Mouse (Mus musculus) forebrain, embryonic 14.5 days (tissue): ENCODE measurements at regions not wholly inside any gene's neighbourhood (a gene's known extent, or its start where the extent isn't known, plus 50 kb on each side); places are given as distances from the start of the nearest gene placed in this dataset.
"Not testable (repeated sequence)": the region's sequence is repeated elsewhere in the genome, so short reads cannot be mapped to it uniquely, and the experiment has no call there.

Source experiments
- ATAC-seq: fragments of 200-750 bp; cut with Nextera tagmentation; 2 replicates; pipeline ENCODE4 v1.8.0; 2017; ENCODE audit warnings: mild to moderate bottlenecking, moderate library complexity
- DNase-seq: peaks from one replicate; pipeline ENCODE4 v3.0.0-alpha.2; 2015; ENCODE audit warnings: low spot score
- H3K27ac ChIP-seq: fragments of 300-500 bp; sonication (generic); 2 replicates; pipeline ENCODE4 v1.5.1; 2014; ENCODE audit warnings: low read depth, mild to moderate bottlenecking, control low read depth, low read length, moderate library complexity
- H3K27me3 ChIP-seq: fragments of 300-500 bp; sonication (generic); replicated peaks from 2 replicates; pipeline ENCODE4 v1.6.1; 2014; ENCODE audit warnings: low read length, control low read depth, mixed read lengths; ENCODE audit not compliant: control insufficient read depth, insufficient read depth
- H3K36me3 ChIP-seq: fragments of 300-500 bp; sonication (generic); 2 replicates; pipeline ENCODE4 v1.6.1; 2014; ENCODE audit warnings: low read length, control low read depth; ENCODE audit not compliant: control insufficient read depth, insufficient read depth
- H3K4me1 ChIP-seq: fragments of 300-500 bp; sonication (generic); 2 replicates; pipeline ENCODE4 v1.6.1; 2014; ENCODE audit warnings: antibody characterized with exemption, low read length, control low read depth; ENCODE audit not compliant: control insufficient read depth, insufficient read depth
- H3K4me2 ChIP-seq: fragments of 300-500 bp; sonication (generic); 2 replicates; pipeline ENCODE4 v1.6.1; 2014; ENCODE audit warnings: mild to moderate bottlenecking, control low read depth, low read length
- H3K4me3 ChIP-seq: fragments of 300-500 bp; sonication (generic); 2 replicates; pipeline ENCODE4 v1.5.1; 2014; ENCODE audit warnings: low read depth, low read length, control low read depth
- H3K9ac ChIP-seq: fragments of 300-500 bp; sonication (generic); 2 replicates; pipeline ENCODE4 v1.6.1; 2014; ENCODE audit warnings: mild to moderate bottlenecking, low read length, control low read depth, moderate library complexity
- H3K9me3 ChIP-seq: fragments of 300-500 bp; sonication (generic); replicated peaks from 2 replicates; pipeline ENCODE4 v1.6.1; 2016; ENCODE audit warnings: low read length, control low read depth, mixed read lengths; ENCODE audit not compliant: control insufficient read depth
- WGBS: fragments of 180-500 bp; shearing (Covaris S2); extraction: QIAGEN DNeasy Blood & Tissue Kit; methylation state at CpG from one replicate; pipeline ENCODE4 v1.1.7; 2014; 5-methylcytosine and 5-hydroxymethylcytosine counted together

GRCm38 (mm10) chr10:50370611-50371010 is 221.9 kb upstream of the Ascc3 start:
- peak; percentile 84 for ATAC-seq
- Histone ChIP-seq H3K36me3 (no peaks in the 10 kb centered on the region), H3K27me3 (no peaks in the 10 kb centered on the region), H3K4me1 (no peaks in the 10 kb centered on the region), H3K9me3 (no peaks in the 10 kb centered on the region), H3K9ac (no peak overlapping the region), H3K27ac (no peak overlapping the region), H3K4me3 (no peak overlapping the region), H3K4me2 (no peak overlapping the region)
- WGBS: 47% methylated on average over 1 of the region's 1 CpGs
- DNase-seq: peak; percentile 74

DNA sequence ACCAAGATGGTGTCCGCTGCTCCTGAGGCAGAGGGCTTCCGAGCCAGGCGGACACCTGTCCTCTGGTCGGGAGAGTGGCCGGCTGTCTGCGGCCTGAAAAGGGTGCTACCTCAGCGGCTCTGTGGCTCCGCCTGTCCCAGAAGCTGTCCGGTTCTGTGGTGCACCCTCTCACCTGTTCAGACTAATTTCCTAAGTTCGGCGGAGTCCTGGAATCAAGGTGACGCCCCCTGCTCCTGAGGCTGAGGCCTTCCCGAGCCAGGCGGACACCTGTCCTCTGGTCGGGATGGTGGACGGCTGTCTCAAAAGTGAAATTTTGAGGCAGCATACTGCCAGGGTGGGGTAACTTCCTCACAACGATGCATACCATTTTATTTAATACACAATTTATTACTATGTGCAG is 199.9 kb upstream of the Ascc3 start:
- not testable (repeated sequence) for H3K9ac ChIP-seq, H3K9me3 ChIP-seq, H3K27me3 ChIP-seq, H3K27ac ChIP-seq, ATAC-seq, H3K4me3 ChIP-seq, H3K4me2 ChIP-seq, H3K4me1 ChIP-seq, H3K36me3 ChIP-seq, DNase-seq
- WGBS: 94% methylated on average over 17 of the region's 17 CpGs
